Mouse (Mus musculus) stomach, embryonic 16.5 days (tissue): ENCODE measurements around the gene Cage1. TPM values are rescaled to one million over a fixed set of nuclear protein-coding genes. Genes with fewer than 3 reads are reported as not detected.

Source experiments
- ATAC-seq: fragments of 200-750 bp; cut with Nextera tagmentation; 2 replicates; pipeline ENCODE4 v1.8.0; 2017; ENCODE audit warnings: moderate number of reproducible peaks, moderate TSS enrichment; ENCODE audit not compliant: insufficient read depth, low FRiP score
- H3K27ac ChIP-seq: fragments of 300-500 bp; sonication (generic); 2 replicates; pipeline ENCODE4 v1.5.1; 2014; ENCODE audit warnings: low read length
- H3K27me3 ChIP-seq: fragments of 300-500 bp; sonication (generic); 2 replicates; pipeline ENCODE4 v1.6.1; 2014; ENCODE audit warnings: low read length, control low read depth, mixed read lengths; ENCODE audit not compliant: control insufficient read depth, insufficient read depth
- H3K36me3 ChIP-seq: fragments of 300-500 bp; sonication (generic); 2 replicates; pipeline ENCODE4 v1.6.1; 2014; ENCODE audit warnings: low read length; ENCODE audit not compliant: control insufficient read depth, insufficient read depth
- H3K4me1 ChIP-seq: fragments of 300-500 bp; sonication (generic); 2 replicates; pipeline ENCODE4 v1.6.1; 2014; ENCODE audit warnings: low read length, control low read depth, mixed read lengths; ENCODE audit not compliant: control insufficient read depth, insufficient read depth
- H3K4me2 ChIP-seq: fragments of 300-500 bp; sonication (generic); 2 replicates; pipeline ENCODE4 v1.6.1; 2014; ENCODE audit warnings: low read depth, low read length, mixed read lengths
- H3K4me3 ChIP-seq: fragments of 300-500 bp; sonication (generic); replicated peaks from 2 replicates; pipeline ENCODE4 v1.5.1; 2014; ENCODE audit warnings: mild to moderate bottlenecking, low read length
- H3K9ac ChIP-seq: fragments of 300-500 bp; sonication (generic); 2 replicates; pipeline ENCODE4 v1.6.1; 2014; ENCODE audit warnings: low read length
- H3K9me3 ChIP-seq: fragments of 300-500 bp; sonication (generic); replicated peaks from 2 replicates; pipeline ENCODE4 v1.6.1; 2016; ENCODE audit warnings: low read length, control low read depth; ENCODE audit not compliant: control insufficient read depth
- WGBS: fragments of 180-500 bp; shearing (Covaris S2); extraction: QIAGEN DNeasy Blood & Tissue Kit; methylation state at CpG from one replicate; pipeline ENCODE4 v1.1.7; 2014; 5-methylcytosine and 5-hydroxymethylcytosine counted together
- polyA plus RNA-seq: library from polyadenylated mRNA; unstranded; fragments of >200 nt; fragmentation: Nextera tagmentation; extraction: Ambion mirVana; gene quantifications from 2 replicates; pipeline ENCODE4 v1.2.1, GENCODE M21; 2015

Gene Cage1
- 0.72 and 1.3 TPM in 2 replicates for polyA plus RNA-seq

GRCm38 (mm10) chr13:38037044-38037687 is at the start of gene Cage1:
Cage1 (minus strand) TSS chr13:38037069.
- Histone ChIP-seq H3K9ac (peak within 1 kb of the TSS; percentile 89), H3K4me1 (peaks cover 15% of the 10 kb centered on the region), H3K4me3 (peak within 1 kb of the TSS; percentile 89), H3K27ac (peak within 1 kb of the TSS; percentile 84), H3K27me3 (no peaks in the 10 kb centered on the region), H3K4me2 (peak within 1 kb of the TSS; percentile 96), H3K36me3 (0 out of 2 replicates have a peak, but pooled peaks cover 3% of the 10 kb centered on the region), H3K9me3 (no peaks in the 10 kb centered on the region)
- WGBS, result under 1% methylated on average over 47 of the region's 47 CpGs
- ATAC-seq, result peak; percentile 96

DNA sequence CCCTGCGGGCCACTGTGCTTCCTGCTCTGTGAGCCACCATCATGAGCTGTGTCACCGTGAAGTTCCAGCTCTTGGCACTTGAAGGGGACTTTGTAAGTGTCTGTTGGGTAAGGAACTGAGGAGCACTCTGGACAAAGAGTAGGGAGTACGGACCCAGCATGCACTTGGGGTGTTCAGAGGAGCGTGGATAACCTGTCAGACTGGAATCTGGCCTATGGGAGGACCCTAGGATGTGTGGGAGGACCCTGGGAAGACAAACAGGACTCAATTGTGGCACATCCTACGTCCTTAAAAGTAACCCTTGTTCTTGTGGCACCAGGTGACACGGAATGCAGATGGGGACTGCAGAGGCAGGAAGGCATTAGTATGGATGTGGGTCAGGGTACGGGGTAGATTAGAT is 44.3 kb upstream of the Cage1 start:
- Histone ChIP-seq H3K4me1 (peaks cover 2% of the 10 kb centered on the region; the same call in 1 of the 2 replicates), H3K4me3 (no peak overlapping the region), H3K27me3 (no peaks in the 10 kb centered on the region), H3K4me2 (no peak overlapping the region), H3K27ac (peak overlapping the region; percentile 78), H3K36me3 (no peaks in the 10 kb centered on the region), H3K9ac (no peak overlapping the region), H3K9me3 (no peaks in the 10 kb centered on the region)
- ATAC-seq, result no peak
- 73% methylated on average over 7 of the region's 7 CpGs for WGBS

DNA sequence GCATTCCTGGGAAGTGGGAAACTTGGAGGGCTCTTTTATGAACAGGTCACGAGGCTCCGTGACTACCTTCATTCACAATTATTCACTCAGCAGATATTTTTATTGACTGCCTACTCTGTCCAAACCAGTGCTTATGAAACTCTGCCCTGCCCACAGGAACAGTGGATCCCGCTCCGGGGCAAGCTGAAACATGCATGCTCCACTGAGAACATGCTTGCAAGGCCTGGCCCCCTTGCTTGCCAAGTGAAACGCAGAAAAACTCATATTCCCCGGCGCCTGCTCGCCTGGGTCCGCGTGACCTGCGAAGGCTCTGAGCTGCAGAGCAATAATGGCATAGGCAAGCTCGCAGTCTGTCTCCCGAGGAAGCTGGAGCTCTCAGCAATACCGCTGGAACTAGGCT is 43.9 kb upstream of the Cage1 start:
- Histone ChIP-seq H3K4me2 (no peak overlapping the region; the same call in 1 of the 2 replicates), H3K9ac (no peak overlapping the region), H3K9me3 (no peaks in the 10 kb centered on the region), H3K36me3 (no peaks in the 10 kb centered on the region), H3K27me3 (no peaks in the 10 kb centered on the region), H3K4me1 (peaks cover 2% of the 10 kb centered on the region; the same call in 1 of the 2 replicates), H3K27ac (peak overlapping the region; percentile 78), H3K4me3 (no peak overlapping the region)
- ATAC-seq, result no peak
- WGBS, result 73% methylated on average over 14 of the region's 14 CpGs

- Histone ChIP-seq H3K9me3 (no peaks in the 10 kb centered on the region), H3K27ac (peak overlapping the region; percentile 68), H3K4me2 (no peak overlapping the region; the same call in 1 of the 2 replicates), H3K4me3 (no peak overlapping the region), H3K27me3 (no peaks in the 10 kb centered on the region), H3K4me1 (peaks cover 2% of the 10 kb centered on the region; the same call in 1 of the 2 replicates), H3K9ac (no peak overlapping the region), H3K36me3 (no peaks in the 10 kb centered on the region)
- no peak for ATAC-seq
- WGBS, result 36% methylated on average over 9 of the region's 9 CpGs
These were observed 43.1 kb upstream of the Cage1 start for GRCm38 (mm10) chr13:38080014-38080413.

GRCm38 (mm10) chr13:38079366-38079765 is 42.5 kb upstream of the Cage1 start:
- H3K27ac ChIP-seq, result no peak overlapping the region
- H3K4me2 ChIP-seq, result no peak overlapping the region
- H3K36me3 ChIP-seq, result no peaks in the 10 kb centered on the region
- no peak overlapping the region for H3K9ac ChIP-seq
- WGBS, result 70% methylated on average over 5 of the region's 5 CpGs
- ATAC-seq, result no peak
- no peaks in the 10 kb centered on the region for H3K9me3 ChIP-seq
- H3K27me3 ChIP-seq, result no peaks in the 10 kb centered on the region
- H3K4me3 ChIP-seq, result no peak overlapping the region
- peaks cover 2% of the 10 kb centered on the region; the same call in 1 of the 2 replicates for H3K4me1 ChIP-seq

- Histone ChIP-seq H3K36me3 (no peaks in the 10 kb centered on the region), H3K9me3 (no peaks in the 10 kb centered on the region), H3K27ac (no peak overlapping the region), H3K4me2 (no peak overlapping the region), H3K4me3 (no peak overlapping the region), H3K4me1 (peaks cover 2% of the 10 kb centered on the region; the same call in 1 of the 2 replicates), H3K9ac (no peak overlapping the region), H3K27me3 (no peaks in the 10 kb centered on the region)
- ATAC-seq, result no peak
- 66% methylated on average over 6 of the region's 6 CpGs for WGBS
These were observed 42.0 kb upstream of the Cage1 start for GRCm38 (mm10) chr13:38078836-38079235.

- no peak for ATAC-seq
- no peak overlapping the region for H3K27ac ChIP-seq
- H3K4me1 ChIP-seq, result peaks cover 2% of the 10 kb centered on the region; the same call in 1 of the 2 replicates
- WGBS, result 27% methylated on average over 11 of the region's 11 CpGs
- H3K4me3 ChIP-seq, result no peak overlapping the region
- no peaks in the 10 kb centered on the region for H3K27me3 ChIP-seq
- H3K9ac ChIP-seq, result no peak overlapping the region
- H3K4me2 ChIP-seq, result no peak overlapping the region
- no peaks in the 10 kb centered on the region for H3K36me3 ChIP-seq
- no peaks in the 10 kb centered on the region for H3K9me3 ChIP-seq
These were observed 40.2 kb upstream of the Cage1 start for GRCm38 (mm10) chr13:38077113-38077512.

DNA sequence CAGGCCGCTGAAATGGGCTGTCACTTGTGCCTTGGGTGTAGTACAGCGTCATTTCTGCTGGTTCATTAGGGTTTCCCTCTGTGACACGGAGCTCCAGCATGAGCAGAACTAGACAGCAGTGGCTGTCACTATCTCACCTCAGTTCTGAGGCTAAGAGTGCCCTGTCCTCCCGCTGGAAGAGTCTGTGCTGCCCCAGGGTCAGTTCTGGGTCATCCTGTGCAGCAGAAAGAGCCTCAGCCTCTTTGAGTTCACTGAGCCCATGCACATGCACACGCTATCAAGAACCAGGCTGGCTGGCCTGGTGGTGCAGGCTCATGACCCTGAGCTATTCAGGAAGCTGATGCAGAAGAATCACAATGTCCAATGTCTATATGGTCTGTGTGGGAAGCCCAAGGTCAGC is 37.5 kb upstream of the Cage1 start:
- WGBS, result 20% methylated on average over 5 of the region's 5 CpGs
- no peaks in the 10 kb centered on the region for H3K9me3 ChIP-seq
- peaks cover 5% of the 10 kb centered on the region; the same call in 1 of the 2 replicates for H3K4me1 ChIP-seq
- H3K27ac ChIP-seq, result no peak overlapping the region
- no peaks in the 10 kb centered on the region for H3K36me3 ChIP-seq
- no peak for ATAC-seq
- no peak overlapping the region for H3K4me3 ChIP-seq
- H3K4me2 ChIP-seq, result no peak overlapping the region
- H3K27me3 ChIP-seq, result no peaks in the 10 kb centered on the region
- H3K9ac ChIP-seq, result no peak overlapping the region

DNA sequence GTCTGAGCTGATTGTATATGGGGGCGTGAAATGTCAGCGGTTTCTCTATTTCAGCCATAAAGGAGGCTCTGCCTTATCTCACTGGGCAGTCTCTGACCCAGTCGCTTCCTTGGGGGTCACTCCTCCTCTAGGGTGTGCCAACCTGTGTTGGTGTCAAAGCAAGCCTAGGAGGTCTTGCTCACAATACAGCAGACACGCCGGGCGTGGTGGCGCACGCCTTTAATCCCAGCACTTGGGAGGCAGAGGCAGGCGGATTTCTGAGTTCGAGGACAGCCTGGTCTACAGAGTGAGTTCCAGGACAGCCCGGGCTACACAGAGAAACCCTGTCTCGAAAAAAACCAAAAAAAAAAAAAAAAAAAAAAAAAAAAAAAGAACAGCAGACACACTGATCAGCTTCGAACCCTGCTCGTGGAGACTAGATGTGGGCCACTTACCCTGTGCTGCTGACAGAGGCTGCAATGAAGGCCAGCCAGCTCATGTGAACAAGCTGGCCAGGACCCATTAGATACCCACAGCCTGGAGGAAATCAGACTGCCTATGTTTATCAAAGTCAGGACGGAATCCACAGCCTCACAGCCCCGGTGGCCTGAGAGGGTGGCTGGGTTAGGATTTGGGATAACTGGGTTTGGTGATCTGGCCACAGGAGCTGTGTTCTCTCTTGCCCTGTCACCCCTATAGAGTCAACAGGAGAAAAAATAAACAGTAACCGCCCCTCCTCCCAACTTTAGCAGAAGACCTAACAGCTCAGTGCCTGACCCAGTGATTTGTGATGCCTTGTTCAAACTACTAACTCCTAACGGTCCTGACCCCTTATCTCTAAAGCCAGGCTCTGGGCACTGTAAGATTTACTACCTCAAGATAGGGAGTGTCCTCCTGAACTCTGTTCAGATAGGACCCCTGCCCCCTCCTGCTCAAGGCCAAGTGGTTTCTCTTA is 36.8 kb upstream of the Cage1 start:
- no peak overlapping the region for H3K4me3 ChIP-seq
- H3K36me3 ChIP-seq, result no peaks in the 10 kb centered on the region
- H3K9me3 ChIP-seq, result no peaks in the 10 kb centered on the region
- no peak overlapping the region for H3K9ac ChIP-seq
- H3K4me1 ChIP-seq, result peaks cover 5% of the 10 kb centered on the region; the same call in 1 of the 2 replicates
- H3K27me3 ChIP-seq, result no peaks in the 10 kb centered on the region
- no peak overlapping the region for H3K4me2 ChIP-seq
- no peak overlapping the region for H3K27ac ChIP-seq
- WGBS, result 64% methylated on average over 18 of the region's 18 CpGs
- ATAC-seq, result no peak
